Mouse (Mus musculus) gonadal fat pad, adult 2 months (tissue): Measurements from ENCODE around the gene Sgcd. TPM values are rescaled to one million over a fixed set of nuclear protein-coding genes. Genes with fewer than 3 reads are reported as not detected.

Source experiments
- DNase-seq: peaks from one replicate; pipeline ENCODE4 v3.0.0-alpha.2; 2012; ENCODE audit warnings: low read depth
- polyA plus RNA-seq: library from polyadenylated mRNA; depleted of rRNA; stranded (reverse); fragments of >200 nt; gene quantifications from 2 replicates; pipeline ENCODE4 v1.2.3, GENCODE M21; 2012

Gene Sgcd
- polyA plus RNA-seq, 1 experiment = 10.4 TPM

DNA sequence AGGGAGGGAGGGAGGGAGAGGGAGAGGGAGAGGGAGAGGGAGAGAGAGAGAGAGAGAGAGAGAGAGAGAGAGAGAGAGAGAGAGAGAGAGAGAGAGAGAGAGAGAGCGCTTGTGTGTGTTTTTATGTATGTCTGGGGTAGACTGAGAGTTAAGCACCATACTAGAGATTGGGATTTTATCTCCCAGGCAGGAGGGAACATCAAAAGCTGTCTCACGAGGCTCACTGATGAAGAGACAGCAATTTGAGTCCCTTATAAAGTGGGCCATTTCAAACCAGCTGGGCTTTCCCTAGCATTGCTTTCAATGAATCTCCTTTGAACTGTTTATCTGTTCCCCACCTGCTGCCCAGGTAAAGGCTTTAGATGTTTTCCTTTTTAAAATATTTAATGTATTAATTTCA is 973.1 kb downstream of the Sgcd start:
- DNase-seq = no peak

DNA sequence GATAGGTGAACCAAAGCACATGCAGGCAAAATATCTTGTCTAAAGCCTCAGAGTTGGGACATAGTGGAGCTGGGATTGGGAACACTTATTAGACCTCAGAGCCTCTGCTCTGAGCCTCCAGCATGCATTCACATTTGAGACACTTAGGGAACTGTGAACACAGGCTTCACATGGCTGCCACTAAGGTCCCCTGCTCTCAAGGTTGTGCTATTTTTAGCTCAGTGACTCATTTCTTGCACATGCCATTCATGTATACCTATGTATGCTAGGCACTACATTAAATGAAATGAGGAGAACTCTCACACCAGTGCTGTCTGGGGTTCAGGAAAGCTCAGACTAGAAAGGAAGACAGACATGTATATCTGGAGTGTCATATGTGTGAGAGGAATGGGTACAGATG is 974.5 kb downstream of the Sgcd start:
- DNase-seq = no peak

DNA sequence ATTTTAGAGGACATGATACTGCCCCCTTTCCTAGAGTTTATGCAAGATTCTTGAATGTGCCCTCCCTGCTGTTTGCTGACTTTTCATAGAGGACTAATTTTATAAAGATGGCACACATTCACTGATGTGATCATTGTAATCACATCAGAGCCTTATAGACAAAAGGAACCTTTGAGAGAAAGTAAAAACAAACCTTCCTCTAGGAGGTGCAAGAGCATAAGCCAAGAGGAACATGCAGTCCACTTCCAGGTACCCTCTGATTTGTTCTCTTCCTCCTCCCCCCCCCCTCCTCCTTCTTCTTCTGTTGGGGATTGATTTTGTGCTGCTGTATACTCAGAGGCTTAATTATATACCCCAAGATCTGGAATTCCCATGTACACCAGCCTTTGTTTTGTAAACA is 978.6 kb downstream of the Sgcd start:
- DNase-seq = no peak

DNA sequence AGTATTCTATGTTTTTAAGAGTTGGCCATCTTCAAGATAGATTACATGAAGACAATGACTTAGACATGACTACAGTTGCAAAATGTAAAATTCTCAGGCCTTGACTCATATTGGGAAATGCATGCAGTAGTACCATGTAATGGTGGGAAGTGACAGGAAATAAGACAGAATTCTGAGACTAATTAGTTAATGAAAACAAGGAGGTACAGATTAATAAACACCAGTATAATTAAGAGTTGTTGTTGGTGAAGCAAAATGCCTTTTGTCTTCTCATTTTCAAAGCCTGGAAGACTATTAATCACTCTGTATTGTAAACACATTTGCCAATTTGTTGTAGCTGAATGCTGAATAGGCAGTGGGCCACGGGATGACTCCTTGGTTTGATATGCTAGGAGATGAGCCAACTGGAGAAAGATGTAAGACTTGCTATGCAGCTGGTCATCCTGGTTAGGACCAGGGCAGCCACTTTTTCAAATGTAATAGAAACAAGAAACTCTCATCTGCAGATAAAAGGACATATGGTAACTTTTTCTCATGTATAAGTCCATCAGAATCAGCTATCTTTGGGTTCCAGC is 983.4 kb downstream of the Sgcd start:
- no peak for DNase-seq

- DNase-seq = no peak
Measured at GRCm38 (mm10) chr11:46939311-46939710, 1049.5 kb downstream of the Sgcd start.

GRCm38 (mm10) chr11:46924946-46925345 is 1063.8 kb downstream of the Sgcd start:
- no peak for DNase-seq

DNA sequence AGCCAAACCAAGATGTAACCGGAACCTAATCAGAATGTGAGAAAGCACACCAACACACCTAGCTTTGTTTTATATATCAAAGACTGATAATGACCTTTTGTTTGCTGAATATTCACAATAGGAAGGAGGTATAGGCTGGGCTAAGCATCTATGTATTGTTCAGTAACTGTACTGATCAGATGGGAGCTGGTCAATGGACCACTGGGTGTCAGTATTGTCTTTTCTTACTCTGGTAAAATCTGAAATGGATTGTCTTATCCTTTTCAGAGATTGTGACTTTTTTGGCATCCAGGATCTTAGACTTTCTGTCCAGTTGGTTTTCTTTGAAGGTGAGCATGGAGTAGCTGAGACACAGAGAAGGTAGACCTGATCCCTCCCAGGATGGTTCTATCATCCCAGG is 1068.5 kb downstream of the Sgcd start:
- no peak for DNase-seq

GRCm38 (mm10) chr11:46912656-46913237 is 1076.0 kb downstream of the Sgcd start:
- DNase-seq = no peak

DNA sequence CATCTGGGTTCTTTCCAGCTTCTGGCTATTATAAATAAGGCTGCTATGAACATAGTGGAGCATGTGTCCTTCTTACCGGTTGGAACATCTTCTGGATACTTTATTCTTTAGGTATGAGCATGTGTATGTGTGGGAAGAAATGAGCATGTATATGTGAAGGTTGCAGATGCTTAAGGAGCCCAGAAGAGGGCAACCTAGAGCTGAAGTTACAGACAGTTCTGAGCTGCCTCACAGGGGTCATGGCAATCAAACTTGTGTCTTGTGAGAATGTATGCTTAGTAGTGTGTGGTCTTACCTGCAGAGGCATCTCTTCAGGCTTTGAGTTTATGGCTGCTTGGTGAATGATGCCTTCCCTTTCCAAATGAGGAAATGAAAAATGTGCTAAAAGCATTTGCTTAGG is 1084.5 kb downstream of the Sgcd start:
- no peak for DNase-seq

GRCm38 (mm10) chr11:46889093-46889492 is 1099.7 kb downstream of the Sgcd start:
- DNase-seq = no peak

DNA sequence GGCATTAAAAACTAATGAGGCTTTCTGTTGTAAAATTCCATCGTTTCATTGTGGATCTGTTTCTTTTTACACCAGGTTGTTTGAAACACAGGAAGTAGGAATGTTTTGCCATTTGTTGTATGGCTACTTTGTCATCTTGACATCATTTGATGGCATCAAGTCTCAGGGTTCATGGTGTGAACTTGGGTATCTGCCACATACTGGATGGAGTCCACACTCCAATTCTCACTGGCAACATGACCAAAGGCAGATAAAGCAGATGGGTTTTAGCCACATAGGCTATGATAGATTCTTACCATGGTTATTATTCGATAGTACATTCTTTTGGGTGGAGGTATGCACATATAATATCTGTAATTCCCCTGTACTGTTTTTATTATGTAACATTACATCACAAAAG is 1106.3 kb downstream of the Sgcd start:
- no peak for DNase-seq

GRCm38 (mm10) chr11:46875774-46876173 is 1113.0 kb downstream of the Sgcd start:
- DNase-seq = no peak

GRCm38 (mm10) chr11:46868594-46868993 is 1120.2 kb downstream of the Sgcd start:
- DNase-seq = no peak

- DNase-seq = no peak
Measured at GRCm38 (mm10) chr11:46864809-46865208, 1124.0 kb downstream of the Sgcd start.

DNA sequence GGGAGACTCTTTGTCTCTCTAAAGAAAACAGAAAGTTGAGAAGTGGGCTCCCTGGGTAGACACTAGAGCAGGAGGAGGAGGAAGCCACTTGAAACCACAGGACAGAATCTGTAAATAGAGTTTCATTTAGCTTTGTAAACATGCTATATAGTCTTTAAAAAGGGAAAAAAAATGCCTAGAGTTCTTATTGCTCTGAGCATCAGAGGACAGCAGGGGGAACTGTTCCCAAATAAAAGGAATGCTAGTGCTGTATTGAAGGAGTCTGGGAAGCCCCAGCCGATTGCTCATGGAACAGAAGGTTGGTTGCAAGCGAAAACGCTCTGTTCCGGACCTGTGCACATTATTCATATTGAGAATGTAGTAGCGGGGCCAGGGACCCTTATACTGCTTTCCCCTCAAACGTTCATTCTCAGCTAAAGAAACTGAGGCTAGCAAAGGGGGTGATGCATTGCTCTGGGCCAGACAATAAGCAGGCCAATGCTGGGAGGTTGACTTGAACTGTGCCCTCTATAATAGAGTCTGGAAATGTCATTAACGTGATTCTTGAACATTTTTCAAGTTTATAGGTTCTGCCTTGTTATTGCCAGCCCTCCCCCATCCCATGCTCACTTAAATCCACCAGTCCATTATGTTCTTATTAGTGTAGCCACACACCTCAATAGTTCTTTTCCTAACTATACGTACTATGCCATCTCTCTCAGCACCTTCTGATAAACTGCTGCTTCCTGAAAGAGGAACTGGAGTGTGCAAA is 1140.4 kb downstream of the Sgcd start:
- DNase-seq = no peak

- no peak for DNase-seq
Measured at GRCm38 (mm10) chr11:46847827-46848220, 1140.9 kb downstream of the Sgcd start.

DNA sequence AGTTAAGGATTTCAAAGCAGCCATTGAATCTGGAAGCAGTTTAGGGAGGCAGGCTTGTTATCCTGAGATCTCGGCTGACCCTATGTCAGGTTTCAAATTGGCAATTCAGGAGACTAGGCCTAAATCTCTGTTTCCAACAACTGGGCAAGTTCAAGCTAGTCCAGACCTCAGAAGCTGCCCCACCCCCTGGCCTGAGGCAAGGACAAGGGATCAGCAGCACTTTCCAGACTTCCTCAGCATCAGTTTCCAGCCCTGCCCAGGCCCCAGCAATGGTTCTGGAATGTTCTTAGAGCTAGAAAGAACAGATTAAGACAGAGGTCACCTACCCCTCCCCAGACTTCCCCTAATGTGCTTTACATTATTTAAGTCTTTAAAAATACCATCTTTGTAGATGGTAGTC is 1142.1 kb downstream of the Sgcd start:
- no peak for DNase-seq
